Mouse (Mus musculus): ENCODE measurements at regions not wholly inside any gene's neighbourhood (a gene's known extent, or its start where the extent isn't known, plus 50 kb on each side); places are given as distances from the start of the nearest gene placed in this dataset.
A peak's percentile ranks its signal among the peaks of the same experiment; 100 is the strongest.

DNA sequence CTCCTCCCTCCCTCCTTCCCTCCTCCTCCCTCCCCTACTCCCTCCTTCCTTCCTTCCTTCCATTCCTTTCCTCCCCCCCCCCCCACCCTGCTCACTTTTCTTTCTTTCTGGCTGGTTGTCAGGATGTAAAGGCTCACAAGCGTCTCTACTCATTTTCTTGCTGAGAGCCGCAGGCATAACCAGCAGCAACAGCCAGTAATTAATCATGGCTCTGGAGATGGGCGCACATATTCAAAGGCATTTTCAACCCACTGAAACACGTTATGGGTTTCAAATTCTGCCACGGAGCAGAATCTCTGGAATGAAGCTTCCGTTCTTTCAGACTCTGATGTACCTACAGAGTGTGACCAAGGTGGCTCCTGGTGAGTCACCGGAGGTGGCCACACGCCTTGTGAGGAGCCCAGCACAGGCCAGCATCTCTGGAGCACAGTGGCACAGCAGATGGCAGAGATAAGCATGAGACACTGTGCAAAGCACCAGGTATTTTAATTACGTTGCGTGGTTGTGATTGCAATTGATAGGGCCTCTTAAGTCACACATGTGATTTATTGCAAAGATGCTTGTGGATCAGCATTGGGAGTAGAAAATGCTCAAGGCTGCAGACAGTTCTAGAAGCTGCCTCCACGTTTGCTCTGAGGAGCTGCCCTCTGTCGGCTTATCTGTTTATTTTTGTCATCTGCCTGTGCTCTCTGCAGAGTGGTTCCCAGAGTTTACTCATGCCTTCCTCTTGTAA is 236.0 kb downstream of the Mtx2 start:
- peaks cover 45% of the 10 kb centered on the region for H3K4me1 ChIP-seq (ENCODE audit: control insufficient read depth, insufficient read depth, low read length)
- H3K4me2 ChIP-seq (replicated peaks; ENCODE audit: low read depth, low read length): 0 out of 2 replicates have a peak overlapping the region, but pooled peaks have one; percentile 4
- no peaks in the 10 kb centered on the region for H3K36me3 ChIP-seq (ENCODE audit: control insufficient read depth, insufficient read depth, low read length)
- no peak overlapping the region for H3K4me3 ChIP-seq (ENCODE audit: low read length)
- ATAC-seq (ENCODE audit: low FRiP score, low TSS enrichment): peak; percentile 65
- no peak overlapping the region for H3K9ac ChIP-seq (ENCODE audit: low read depth, low read length)
- 20% methylated on average over 12 of the region's 12 CpGs for WGBS
- H3K27ac ChIP-seq (ENCODE audit: low read depth, low read length): no peak overlapping the region
- no peaks in the 10 kb centered on the region; the same call in none of the 2 replicates for H3K27me3 ChIP-seq (ENCODE audit: control insufficient read depth, insufficient read depth, low read length)
- H3K9me3 ChIP-seq (ENCODE audit: control insufficient read depth, low read length): no peaks in the 10 kb centered on the region

DNA sequence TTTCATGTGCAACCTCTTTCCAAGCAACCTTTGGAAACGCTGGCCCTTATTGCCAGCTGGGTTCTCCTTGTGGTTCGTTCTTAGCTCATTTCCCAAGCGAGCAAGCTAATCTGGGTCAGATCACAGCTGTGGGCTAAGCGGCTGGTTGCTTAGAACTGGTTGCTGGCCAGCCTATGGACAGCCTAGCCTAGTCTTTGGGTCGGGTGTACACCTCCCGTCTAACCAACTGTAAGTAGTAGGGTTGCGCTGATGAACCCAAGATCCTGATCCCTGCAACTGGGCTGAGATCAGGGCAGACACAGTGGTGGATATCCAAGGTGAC is 236.5 kb downstream of the Mtx2 start:
- Histone ChIP-seq H3K36me3 (ENCODE audit: control insufficient read depth, insufficient read depth, low read length) (no peaks in the 10 kb centered on the region), H3K4me3 (ENCODE audit: low read length) (no peak overlapping the region), H3K27ac (ENCODE audit: low read depth, low read length) (no peak overlapping the region), H3K4me2 (replicated peaks; ENCODE audit: low read depth, low read length) (no peak overlapping the region), H3K9ac (ENCODE audit: low read depth, low read length) (no peak overlapping the region), H3K9me3 (ENCODE audit: control insufficient read depth, low read length) (no peaks in the 10 kb centered on the region), H3K27me3 (ENCODE audit: control insufficient read depth, insufficient read depth, low read length) (no peaks in the 10 kb centered on the region; the same call in none of the 2 replicates), H3K4me1 (ENCODE audit: control insufficient read depth, insufficient read depth, low read length) (peaks cover 45% of the 10 kb centered on the region)
- ATAC-seq (ENCODE audit: low FRiP score, low TSS enrichment): no peak
- WGBS: 67% methylated on average over 7 of the region's 7 CpGs

DNA sequence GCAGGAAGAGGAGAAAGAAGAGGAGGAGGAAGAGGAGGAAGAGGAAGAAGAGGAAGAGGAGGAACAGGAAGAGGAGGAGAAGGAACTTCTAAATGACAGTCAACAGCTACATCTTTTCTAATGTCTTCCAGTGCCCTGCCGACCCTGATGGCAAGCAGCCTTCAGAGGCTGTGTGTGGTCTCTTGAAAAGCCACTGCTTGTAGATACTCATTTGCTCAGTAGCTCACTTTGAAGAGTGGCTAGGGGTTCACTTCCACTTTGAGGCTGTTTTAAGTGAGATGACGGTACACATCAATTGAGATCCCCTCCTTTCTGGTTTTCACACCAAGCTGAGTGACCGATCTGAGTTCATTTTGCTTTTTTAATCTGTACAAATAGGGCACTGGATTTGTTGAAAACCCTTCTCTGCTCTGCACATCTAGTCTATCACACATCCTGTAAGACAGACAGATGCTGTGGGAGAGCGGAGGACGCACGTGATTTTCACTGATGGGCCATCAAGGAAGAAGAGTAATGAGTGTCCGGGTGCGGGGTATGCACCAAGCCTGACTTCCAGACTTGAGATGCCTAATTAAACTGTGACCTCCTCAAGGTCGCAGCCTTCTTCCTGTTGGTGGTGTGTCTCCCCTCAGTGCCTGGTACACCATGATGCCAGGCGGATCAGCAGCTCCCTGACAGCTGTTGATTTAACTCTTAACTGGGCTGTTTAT is 239.0 kb downstream of the Mtx2 start:
- peak; percentile 42; the same call in 1 of the 2 replicates for ATAC-seq (ENCODE audit: low FRiP score, low TSS enrichment)
- Histone ChIP-seq H3K9me3 (ENCODE audit: control insufficient read depth, low read length) (no peaks in the 10 kb centered on the region), H3K4me2 (replicated peaks; ENCODE audit: low read depth, low read length) (no peak overlapping the region), H3K4me1 (ENCODE audit: control insufficient read depth, insufficient read depth, low read length) (peaks cover 43% of the 10 kb centered on the region), H3K27me3 (ENCODE audit: control insufficient read depth, insufficient read depth, low read length) (no peaks in the 10 kb centered on the region; the same call in 1 of the 2 replicates), H3K36me3 (ENCODE audit: control insufficient read depth, insufficient read depth, low read length) (no peaks in the 10 kb centered on the region), H3K4me3 (ENCODE audit: low read length) (no peak overlapping the region), H3K27ac (ENCODE audit: low read depth, low read length) (no peak overlapping the region), H3K9ac (ENCODE audit: low read depth, low read length) (no peak overlapping the region)
- 20% methylated on average over 10 of the region's 10 CpGs for WGBS

DNA sequence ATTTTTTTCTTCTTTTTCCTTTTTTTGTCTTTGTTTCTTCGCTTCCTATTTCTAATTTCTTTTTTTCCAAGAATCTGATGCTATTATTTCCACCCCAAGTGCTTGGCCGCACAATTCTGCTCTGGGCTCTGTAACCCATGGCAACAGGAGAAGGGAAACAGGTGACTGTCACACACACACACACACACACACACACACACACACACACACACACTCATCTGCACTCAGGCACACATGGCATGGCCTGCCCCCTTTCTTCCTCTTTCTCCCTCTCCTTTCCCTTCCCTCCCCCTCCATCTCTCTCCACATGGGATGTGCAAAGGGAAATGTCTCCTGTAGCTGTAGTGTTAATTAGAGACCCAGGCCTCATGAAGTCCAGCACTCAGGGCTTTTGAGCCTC is 239.7 kb downstream of the Mtx2 start:
- Histone ChIP-seq H3K4me3 (ENCODE audit: low read length) (no peak overlapping the region), H3K9me3 (ENCODE audit: control insufficient read depth, low read length) (no peaks in the 10 kb centered on the region), H3K9ac (ENCODE audit: low read depth, low read length) (no peak overlapping the region), H3K27ac (ENCODE audit: low read depth, low read length) (no peak overlapping the region), H3K4me2 (replicated peaks; ENCODE audit: low read depth, low read length) (no peak overlapping the region), H3K4me1 (ENCODE audit: control insufficient read depth, insufficient read depth, low read length) (peaks cover 39% of the 10 kb centered on the region), H3K36me3 (ENCODE audit: control insufficient read depth, insufficient read depth, low read length) (no peaks in the 10 kb centered on the region), H3K27me3 (ENCODE audit: control insufficient read depth, insufficient read depth, low read length) (no peaks in the 10 kb centered on the region; the same call in 1 of the 2 replicates)
- no peak for ATAC-seq (ENCODE audit: low FRiP score, low TSS enrichment)
- WGBS: 45% methylated on average over 2 of the region's 2 CpGs

DNA sequence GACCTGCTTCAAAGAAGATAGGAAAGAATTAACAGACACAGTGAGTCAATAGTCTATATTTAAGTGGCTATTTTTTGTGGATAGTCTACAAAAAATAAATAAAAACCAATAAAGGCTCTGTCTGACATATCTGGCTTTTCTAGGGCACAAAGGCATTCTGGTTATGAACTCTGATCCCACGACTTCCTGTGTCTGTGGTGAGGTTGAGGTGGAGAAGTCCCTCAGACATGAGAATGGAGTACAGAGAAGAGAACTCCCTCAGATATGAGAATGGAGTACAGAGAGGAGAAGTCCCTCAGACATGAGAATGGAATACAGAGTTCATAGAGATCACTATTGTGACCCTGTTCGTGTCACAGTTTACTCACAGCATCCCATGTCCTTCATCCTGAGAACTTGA is 243.7 kb downstream of the Mtx2 start:
- WGBS: 82% methylated on average over 2 of the region's 2 CpGs
- no peaks in the 10 kb centered on the region for H3K36me3 ChIP-seq (ENCODE audit: control insufficient read depth, insufficient read depth, low read length)
- peaks cover 18% of the 10 kb centered on the region; the same call in 1 of the 2 replicates for H3K4me1 ChIP-seq (ENCODE audit: control insufficient read depth, insufficient read depth, low read length)
- H3K9me3 ChIP-seq (ENCODE audit: control insufficient read depth, low read length): no peaks in the 10 kb centered on the region
- no peak overlapping the region for H3K9ac ChIP-seq (ENCODE audit: low read depth, low read length)
- no peak overlapping the region for H3K4me2 ChIP-seq (replicated peaks; ENCODE audit: low read depth, low read length)
- no peak for ATAC-seq (ENCODE audit: low FRiP score, low TSS enrichment)
- no peak overlapping the region for H3K27ac ChIP-seq (ENCODE audit: low read depth, low read length)
- no peaks in the 10 kb centered on the region for H3K27me3 ChIP-seq (ENCODE audit: control insufficient read depth, insufficient read depth, low read length)
- H3K4me3 ChIP-seq (ENCODE audit: low read length): no peak overlapping the region

DNA sequence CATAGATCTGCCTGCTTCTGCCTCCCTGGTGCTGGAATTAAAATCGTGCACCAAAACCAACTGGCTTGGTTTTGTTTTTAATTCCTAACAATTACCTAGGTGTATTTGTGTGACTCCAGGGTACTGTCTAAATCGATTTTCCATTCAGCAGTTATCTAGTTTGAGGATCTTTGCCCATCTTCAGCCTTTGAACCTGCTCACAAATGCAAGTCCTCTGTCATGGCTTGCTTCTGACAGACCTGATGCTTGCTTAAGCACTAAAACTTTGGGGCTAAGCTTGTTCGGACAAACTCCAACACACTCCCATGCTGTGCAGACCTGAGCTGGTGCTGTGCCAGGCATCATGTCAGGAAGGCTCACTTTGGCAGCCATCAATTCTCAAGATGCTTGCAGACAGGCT is 246.4 kb downstream of the Mtx2 start:
- Histone ChIP-seq H3K4me3 (ENCODE audit: low read length) (no peak overlapping the region), H3K9ac (ENCODE audit: low read depth, low read length) (no peak overlapping the region), H3K9me3 (ENCODE audit: control insufficient read depth, low read length) (no peaks in the 10 kb centered on the region), H3K36me3 (ENCODE audit: control insufficient read depth, insufficient read depth, low read length) (no peaks in the 10 kb centered on the region), H3K4me1 (ENCODE audit: control insufficient read depth, insufficient read depth, low read length) (0 out of 2 replicates have a peak, but pooled peaks cover 4% of the 10 kb centered on the region), H3K4me2 (replicated peaks; ENCODE audit: low read depth, low read length) (no peak overlapping the region), H3K27ac (ENCODE audit: low read depth, low read length) (peak overlapping the region; percentile 14; the same call in 1 of the 2 replicates), H3K27me3 (ENCODE audit: control insufficient read depth, insufficient read depth, low read length) (no peaks in the 10 kb centered on the region)
- ATAC-seq (ENCODE audit: low FRiP score, low TSS enrichment): no peak
- 70% methylated on average over 3 of the region's 3 CpGs for WGBS

DNA sequence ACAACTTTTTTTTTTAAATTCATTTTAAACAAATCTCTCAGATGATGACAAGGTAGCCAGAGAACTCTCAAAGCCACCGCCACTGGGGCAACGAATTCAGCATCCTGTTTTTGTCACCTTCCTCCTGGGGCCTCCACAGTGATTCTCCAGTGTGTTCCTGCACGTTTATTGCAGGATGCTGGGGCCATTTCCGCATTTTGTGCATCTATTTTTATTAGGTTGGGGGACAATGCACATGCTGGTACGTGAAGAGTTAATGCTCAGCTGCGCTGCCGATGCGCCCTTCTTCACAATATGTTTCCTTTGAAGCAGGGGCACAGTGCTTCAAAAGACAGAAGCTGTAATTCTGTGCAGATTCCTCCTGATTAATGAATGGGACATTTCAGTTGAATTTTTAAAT is 246.9 kb downstream of the Mtx2 start:
- Histone ChIP-seq H3K4me1 (ENCODE audit: control insufficient read depth, insufficient read depth, low read length) (0 out of 2 replicates have a peak, but pooled peaks cover 4% of the 10 kb centered on the region), H3K36me3 (ENCODE audit: control insufficient read depth, insufficient read depth, low read length) (no peaks in the 10 kb centered on the region), H3K27ac (ENCODE audit: low read depth, low read length) (peak overlapping the region; percentile 14; the same call in 1 of the 2 replicates), H3K9ac (ENCODE audit: low read depth, low read length) (no peak overlapping the region), H3K9me3 (ENCODE audit: control insufficient read depth, low read length) (no peaks in the 10 kb centered on the region), H3K4me2 (replicated peaks; ENCODE audit: low read depth, low read length) (no peak overlapping the region), H3K27me3 (ENCODE audit: control insufficient read depth, insufficient read depth, low read length) (no peaks in the 10 kb centered on the region), H3K4me3 (ENCODE audit: low read length) (no peak overlapping the region)
- 23% methylated on average over 8 of the region's 8 CpGs for WGBS
- ATAC-seq (ENCODE audit: low FRiP score, low TSS enrichment): no peak

DNA sequence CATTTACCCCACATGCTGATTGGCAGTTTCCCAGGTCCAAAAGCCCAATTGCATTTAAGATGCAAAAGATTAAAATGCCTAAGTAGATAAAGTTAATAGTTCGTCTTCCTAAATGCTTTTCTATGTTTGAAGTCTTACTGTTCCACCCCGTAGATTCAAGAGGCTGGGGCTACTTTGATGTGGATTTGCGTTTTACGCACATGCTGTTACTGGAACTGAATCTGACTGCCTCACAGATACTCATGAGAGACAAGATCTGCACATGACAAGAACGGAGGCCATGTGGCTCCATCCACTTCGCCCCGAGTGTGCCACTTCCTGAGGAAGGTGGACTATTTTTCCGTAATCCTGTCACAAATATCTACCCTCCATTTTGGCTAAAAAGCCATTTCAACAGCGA is 247.6 kb downstream of the Mtx2 start:
- Histone ChIP-seq H3K27ac (ENCODE audit: low read depth, low read length) (no peak overlapping the region), H3K4me3 (ENCODE audit: low read length) (no peak overlapping the region), H3K4me1 (ENCODE audit: control insufficient read depth, insufficient read depth, low read length) (0 out of 2 replicates have a peak, but pooled peaks cover 4% of the 10 kb centered on the region), H3K36me3 (ENCODE audit: control insufficient read depth, insufficient read depth, low read length) (no peaks in the 10 kb centered on the region), H3K27me3 (ENCODE audit: control insufficient read depth, insufficient read depth, low read length) (no peaks in the 10 kb centered on the region), H3K9ac (ENCODE audit: low read depth, low read length) (no peak overlapping the region), H3K4me2 (replicated peaks; ENCODE audit: low read depth, low read length) (no peak overlapping the region), H3K9me3 (ENCODE audit: control insufficient read depth, low read length) (no peaks in the 10 kb centered on the region)
- ATAC-seq (ENCODE audit: low FRiP score, low TSS enrichment): no peak
- WGBS: 60% methylated on average over 9 of the region's 9 CpGs

DNA sequence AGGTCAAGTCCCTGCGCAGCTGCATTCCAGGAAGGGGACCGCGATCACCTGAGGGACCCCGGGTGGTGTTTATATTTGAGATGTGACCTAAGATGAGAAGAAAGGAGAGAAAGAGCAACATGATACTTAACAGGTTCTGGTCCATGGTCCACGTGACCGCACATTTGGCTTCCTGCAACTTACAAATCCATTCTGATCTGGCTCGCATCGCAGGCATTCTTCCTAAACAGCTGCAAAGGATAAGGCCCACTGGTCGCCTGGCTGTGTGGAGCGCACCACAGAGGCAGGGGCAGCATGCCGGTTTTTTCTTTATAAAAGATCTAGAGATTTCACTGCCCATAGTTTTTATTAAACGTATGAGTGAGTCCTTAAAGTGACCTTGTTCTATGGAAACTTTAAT is 261.6 kb downstream of the Mtx2 start:
- no peak overlapping the region for H3K27ac ChIP-seq (ENCODE audit: low read depth, low read length)
- WGBS: 16% methylated on average over 12 of the region's 12 CpGs
- peaks cover 30% of the 10 kb centered on the region for H3K4me1 ChIP-seq (ENCODE audit: control insufficient read depth, insufficient read depth, low read length)

More for the DNA sequence above, 261.6 kb downstream of the Mtx2 start:
- no peaks in the 10 kb centered on the region for H3K9me3 ChIP-seq (ENCODE audit: control insufficient read depth, low read length)
- no peaks in the 10 kb centered on the region for H3K27me3 ChIP-seq (ENCODE audit: control insufficient read depth, insufficient read depth, low read length)
- no peak for ATAC-seq (ENCODE audit: low FRiP score, low TSS enrichment)
- H3K4me2 ChIP-seq (replicated peaks; ENCODE audit: low read depth, low read length): 0 out of 2 replicates have a peak overlapping the region, but pooled peaks have one; percentile 17
- H3K9ac ChIP-seq (ENCODE audit: low read depth, low read length): no peak overlapping the region
- H3K4me3 ChIP-seq (ENCODE audit: low read length): no peak overlapping the region
- no peaks in the 10 kb centered on the region for H3K36me3 ChIP-seq (ENCODE audit: control insufficient read depth, insufficient read depth, low read length)
